Mouse (Mus musculus) ZHBTc4 (cell line): ENCODE data around the gene Ocln.
"Not testable (repeated sequence)": the region's sequence is repeated elsewhere in the genome, so short reads cannot be mapped to it uniquely, and the experiment has no call there.

Experiments used
- DNase-seq: peaks from one replicate; pipeline ENCODE4 v3.0.0-alpha.2; 2011; ENCODE audit warnings: low read depth, low spot score

The Ocln gene

DNA sequence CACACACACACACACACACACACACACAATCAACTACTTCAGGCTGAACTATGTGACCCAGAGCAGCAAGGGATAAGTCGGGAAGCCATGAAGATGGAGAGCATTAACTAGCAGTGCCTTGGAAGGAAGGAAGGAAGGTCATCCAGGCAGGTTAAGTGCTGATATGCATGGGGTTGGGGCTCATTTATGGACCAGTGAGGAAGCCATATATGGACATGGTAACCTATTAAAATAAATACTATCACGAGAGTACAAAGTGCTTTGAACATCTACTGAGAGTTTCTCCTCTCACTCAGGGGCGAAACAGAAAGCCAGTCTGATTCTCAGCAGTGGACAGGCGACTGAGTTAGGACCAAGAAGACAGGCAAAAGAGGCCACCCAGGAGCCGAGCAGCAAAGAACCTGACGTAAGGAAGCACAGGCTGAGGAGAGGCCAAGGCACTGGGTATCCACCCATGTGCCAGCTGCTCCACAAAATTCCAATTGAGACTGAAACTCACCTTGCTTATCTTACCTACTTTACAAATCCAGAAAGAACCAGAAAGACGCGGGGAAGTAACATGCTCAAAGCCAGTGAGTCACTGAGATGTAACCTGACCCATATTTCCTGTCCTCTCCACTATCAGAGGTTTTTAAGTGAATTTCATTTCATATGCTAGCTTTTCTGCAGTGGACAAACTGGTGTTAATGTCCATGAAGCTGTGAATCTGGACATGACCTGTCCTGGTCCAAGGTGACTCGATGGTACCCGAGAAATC, 9.3 kb downstream of the Ocln start:
- no peak for DNase-seq

- DNase-seq, result no peak
These were observed 16.4 kb downstream of the Ocln start for GRCm38 (mm10) chr13:100536149-100536548.

GRCm38 (mm10) chr13:100532788-100533365, 19.6 kb downstream of the Ocln start:
- no peak for DNase-seq

DNA sequence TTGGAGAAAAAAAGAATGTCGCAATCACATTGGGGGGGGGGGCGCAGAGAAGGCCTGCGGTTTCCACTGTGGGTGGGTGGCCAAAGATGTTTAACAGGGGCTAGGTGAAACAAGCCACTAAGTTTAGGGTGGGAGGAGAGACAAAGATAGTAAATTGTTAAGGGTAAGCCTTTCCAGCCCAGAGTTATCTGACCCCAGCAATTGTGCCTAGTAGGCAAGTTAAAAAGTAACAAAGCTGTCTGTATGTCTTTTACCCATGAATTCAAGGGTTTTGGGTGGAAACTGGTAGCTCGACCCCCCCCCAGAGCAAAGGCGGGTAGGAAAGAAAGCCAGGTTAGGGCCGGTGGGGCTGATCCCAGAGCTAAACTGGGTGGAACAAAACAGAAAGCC, 25.9 kb downstream of the Ocln start:
- DNase-seq, result no peak

DNA sequence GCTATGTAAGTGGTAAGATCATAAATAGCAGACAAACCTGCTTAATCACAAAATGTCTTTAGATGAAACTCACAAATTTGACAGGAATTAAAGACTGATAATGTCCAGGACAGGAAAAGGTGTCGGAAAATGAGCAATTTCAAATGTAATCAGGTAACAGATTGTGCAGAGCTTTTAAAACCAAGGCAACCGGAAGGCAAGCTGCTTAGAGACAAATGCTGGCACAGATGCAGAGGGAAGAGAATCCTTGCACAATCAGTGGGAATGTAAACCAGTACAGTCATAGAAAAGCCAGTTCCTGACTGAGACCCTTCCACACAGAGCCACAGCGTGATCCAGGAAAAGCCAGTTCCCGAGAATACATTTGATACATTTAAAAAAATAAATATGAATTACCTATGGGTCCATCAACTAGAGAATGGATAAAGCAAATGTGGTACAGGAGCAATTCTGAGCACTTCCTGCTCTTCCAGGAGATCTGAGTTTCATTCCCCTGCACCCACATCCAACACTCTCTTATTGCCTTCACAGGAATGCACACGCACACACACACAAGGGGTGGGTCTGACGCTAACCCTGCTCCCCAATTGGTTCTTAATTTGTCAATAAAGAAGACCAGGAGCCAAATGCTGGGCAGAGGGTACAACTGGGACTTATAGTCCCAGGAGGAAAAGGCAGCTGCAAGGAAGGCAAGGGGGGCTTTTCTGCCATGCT, 26.4 kb downstream of the Ocln start:
- no peak for DNase-seq

DNA sequence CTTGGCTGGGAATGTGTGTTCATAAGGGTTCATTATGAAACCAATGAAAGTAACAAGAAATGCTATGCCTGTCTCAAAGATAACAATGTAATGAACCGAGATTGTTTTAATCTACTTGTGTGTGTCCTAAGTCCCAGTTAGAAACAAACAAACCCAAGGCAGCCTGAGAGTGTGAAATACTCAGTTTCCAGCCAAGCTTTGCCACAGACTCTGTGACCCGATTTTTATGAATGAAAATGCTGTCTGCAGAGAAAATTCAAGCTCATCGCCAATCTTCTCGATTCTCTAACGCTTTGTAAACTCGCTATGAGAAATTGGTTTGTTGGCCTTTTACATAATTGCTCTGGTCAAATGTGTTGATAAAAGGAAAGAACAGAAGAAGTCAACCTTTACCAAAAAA, 27.6 kb downstream of the Ocln start:
- DNase-seq, result no peak

- no peak for DNase-seq
These were observed 28.8 kb downstream of the Ocln start for GRCm38 (mm10) chr13:100523698-100524097.

DNA sequence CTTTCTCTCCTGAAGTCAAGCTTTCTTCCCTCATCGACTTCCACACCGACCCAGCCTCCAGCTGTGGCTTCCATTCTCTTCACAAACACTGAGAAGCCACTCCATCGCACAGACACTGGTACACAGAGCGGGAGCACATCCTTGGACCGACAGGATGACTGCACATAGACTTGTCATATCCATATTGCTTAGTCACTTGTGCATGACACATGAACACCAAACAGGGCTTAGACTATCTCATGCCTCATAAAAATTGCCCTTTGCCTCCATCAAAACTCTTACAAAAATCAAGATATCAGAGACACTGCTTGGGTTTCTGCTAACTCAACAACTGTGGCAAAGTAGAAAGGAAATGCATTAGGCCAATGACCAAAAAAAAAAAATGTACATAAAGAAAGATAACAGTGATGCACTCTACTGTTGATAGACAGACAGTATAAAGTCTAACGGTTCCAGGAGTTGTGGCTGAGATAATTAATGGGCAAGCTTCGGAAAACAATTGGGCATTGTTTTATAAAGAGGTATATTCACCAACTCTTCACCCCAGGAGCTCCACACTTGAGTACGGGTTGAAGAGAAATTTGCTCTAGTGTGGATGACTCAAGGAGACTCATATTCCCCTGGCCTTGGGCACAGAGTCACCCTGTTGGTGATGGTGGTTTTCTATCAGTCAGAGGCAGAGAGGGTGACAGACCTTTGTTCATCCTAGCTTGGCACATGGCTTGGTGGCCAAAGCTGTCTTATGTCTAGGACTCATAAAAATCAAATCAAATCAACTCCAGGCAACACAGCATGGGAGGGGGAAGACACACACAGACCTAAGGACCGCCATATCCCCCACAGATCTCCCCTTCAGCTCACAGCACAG, 30.6 kb downstream of the Ocln start:
- DNase-seq, result no peak

GRCm38 (mm10) chr13:100519162-100519561, 33.4 kb downstream of the Ocln start:
- DNase-seq, result no peak

DNA sequence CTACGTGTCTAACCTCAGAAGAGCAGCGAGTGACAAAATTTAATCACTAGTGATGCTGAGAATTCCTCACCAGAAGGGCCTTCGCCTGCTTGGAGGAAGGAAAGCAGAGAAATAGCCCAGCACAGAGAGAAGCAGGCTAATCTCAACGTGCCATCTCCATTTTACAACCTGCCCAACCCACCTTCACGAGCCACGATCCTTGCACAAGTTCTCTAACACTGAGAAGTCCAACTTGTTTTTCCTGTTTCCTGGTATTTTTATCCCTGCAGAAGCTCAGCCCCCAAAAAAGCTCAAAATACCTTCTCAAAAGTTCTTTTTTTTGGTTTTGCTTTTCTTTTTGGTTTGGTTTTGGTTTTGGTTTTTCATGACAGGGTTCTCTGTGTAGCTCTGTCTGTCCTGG, 34.3 kb downstream of the Ocln start:
- DNase-seq, result no peak

- DNase-seq, result no peak
These were observed 34.8 kb downstream of the Ocln start for GRCm38 (mm10) chr13:100517652-100518153.

GRCm38 (mm10) chr13:100516213-100517105, 36.1 kb downstream of the Ocln start:
- DNase-seq, result no peak

DNA sequence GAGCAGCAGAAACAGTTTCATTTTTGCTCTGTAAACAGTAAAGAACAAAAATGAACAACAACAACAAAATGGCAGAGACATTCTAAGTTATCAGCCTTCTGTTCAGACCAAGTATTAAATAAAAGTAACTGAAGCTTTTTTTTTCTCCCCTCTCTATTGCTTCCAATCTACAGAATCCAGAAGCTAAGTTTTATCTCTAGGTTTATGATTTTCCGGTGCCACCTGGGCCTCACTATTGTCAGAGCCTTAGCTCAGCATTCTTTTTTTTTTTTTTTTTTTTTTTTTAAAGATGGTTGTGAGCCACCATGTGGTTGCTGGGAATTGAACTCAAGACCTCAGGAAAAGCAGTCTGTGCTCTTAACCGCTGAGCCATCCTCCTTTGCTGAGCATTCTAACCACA, 39.7 kb downstream of the Ocln start:
- DNase-seq, result no peak

- DNase-seq, result no peak
These were observed 40.6 kb downstream of the Ocln start for GRCm38 (mm10) chr13:100511860-100512364.

DNA sequence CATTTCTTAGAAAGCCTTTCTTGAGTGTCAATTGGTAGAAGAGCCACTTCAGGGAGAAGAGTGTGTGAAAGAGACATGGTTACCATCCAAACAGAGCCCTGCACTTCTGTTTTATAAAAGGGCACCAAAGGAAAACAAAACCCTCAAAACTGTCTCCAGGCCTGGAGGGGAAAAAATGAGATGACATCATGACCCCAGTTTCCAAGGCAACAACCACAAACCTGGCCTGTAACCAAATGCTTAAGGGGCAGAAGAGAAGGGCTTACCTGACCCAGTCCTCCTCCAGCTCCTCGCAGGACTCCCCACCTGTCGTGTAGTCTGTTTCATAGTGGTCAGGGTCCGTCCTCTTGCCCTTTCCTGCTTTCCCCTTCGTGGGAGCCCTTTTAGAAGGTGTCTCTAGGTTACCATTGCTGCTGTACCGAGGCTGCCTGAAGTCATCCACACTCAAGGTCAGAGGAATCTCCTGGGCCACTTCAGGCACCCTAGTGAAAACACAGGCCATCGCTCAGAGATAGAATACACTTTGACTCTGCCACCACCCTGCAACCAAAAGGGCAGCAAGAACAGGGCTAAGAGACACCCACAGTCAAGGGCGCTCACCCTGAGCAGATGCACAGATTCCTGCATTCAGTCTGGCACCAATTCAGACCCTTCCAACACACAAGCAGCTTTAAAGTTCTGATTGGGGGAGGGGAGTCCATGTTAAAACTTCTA, 41.2 kb downstream of the Ocln start:
- no peak for DNase-seq

- DNase-seq, result not testable (repeated sequence)
These were observed 52.9 kb downstream of the Ocln start for GRCm38 (mm10) chr13:100499625-100500024.

GRCm38 (mm10) chr13:100495337-100495736, 57.2 kb downstream of the Ocln start:
- no peak for DNase-seq

GRCm38 (mm10) chr13:100494370-100494769, 58.1 kb downstream of the Ocln start:
- peak; percentile 64 for DNase-seq

DNA sequence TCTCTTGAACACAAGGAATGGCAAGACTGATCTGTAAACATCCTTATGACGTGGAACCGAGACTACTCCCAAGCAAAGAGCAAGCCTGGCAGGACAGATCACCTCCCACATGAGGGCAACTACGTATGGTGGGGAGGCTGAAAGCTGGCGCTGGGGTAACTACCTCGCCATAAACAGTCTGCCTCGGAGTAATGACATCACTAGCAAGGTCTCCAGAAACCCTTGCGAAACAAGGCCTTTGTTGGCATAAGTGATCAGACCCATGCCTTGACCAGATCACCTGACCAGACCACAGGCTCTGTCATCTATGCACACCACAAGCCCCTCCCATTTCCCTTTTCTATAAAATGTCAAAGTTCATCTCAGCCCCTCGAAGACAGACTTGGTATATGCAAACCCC, 59.2 kb downstream of the Ocln start:
- DNase-seq, result peak; percentile 13
